Mouse (Mus musculus): ENCODE results near the gene Tmem150c.

- TF ChIP-seq CTCF (IDR thresholded peaks at IDR 0.05; ENCODE audit: low read depth) (no peak), EP300 (IDR thresholded peaks at IDR 0.05; ENCODE audit: low read depth) (no peak)
These were observed 16.5 kb upstream of the Tmem150c start for GRCm38 (mm10) chr5:100176096-100176495.

All from liver, postnatal 0 days (tissue).